26 mouse cellular contexts compared by ENCODE assay signal in genomic region chr1:62529941-62530340, GRCm38 (mm10).
"Had no signal": no experiment of that assay in that cellular context is flagged by ENCODE, and none has a peak within 500 bp of the region (broad histone marks: within the 10 kb centered on the region; RNA-seq: fewer than 3 reads in every experiment).

No protein-coding gene starts in this region.

- H3K27ac ChIP-seq: heart, embryonic 10.5 days; hindbrain, embryonic 10.5 days; hindbrain, embryonic 12.5 days; hindbrain, embryonic 14.5 days; intestine, embryonic 15.5 days; limb, embryonic 13.5 days; limb, embryonic 15.5 days; liver, embryonic 12.5 days; liver, embryonic 14.5 days had no signal

- H3K27me3 ChIP-seq: heart, embryonic 12.5 days; hindbrain, embryonic 12.5 days; intestine, embryonic 15.5 days; limb, embryonic 13.5 days; limb, embryonic 15.5 days; liver, embryonic 12.5 days had no signal

- H3K4me1 ChIP-seq: heart, embryonic 10.5 days; hindbrain, embryonic 10.5 days; hindbrain, embryonic 12.5 days; intestine, embryonic 15.5 days; limb, embryonic 15.5 days; liver, embryonic 12.5 days had no signal

- H3K4me2 ChIP-seq: heart, embryonic 12.5 days; hindbrain, embryonic 12.5 days; hindbrain, embryonic 14.5 days; intestine, embryonic 15.5 days; limb, embryonic 13.5 days; limb, embryonic 15.5 days; liver, embryonic 12.5 days had no signal

- H3K9ac ChIP-seq: heart, embryonic 12.5 days; hindbrain, embryonic 12.5 days; hindbrain, embryonic 14.5 days; intestine, embryonic 15.5 days; limb, embryonic 13.5 days; limb, embryonic 15.5 days; liver, embryonic 12.5 days; liver, embryonic 14.5 days had no signal

- H3K36me3 ChIP-seq: heart, embryonic 10.5 days; heart, embryonic 12.5 days; hindbrain, embryonic 10.5 days; hindbrain, embryonic 12.5 days; intestine, embryonic 15.5 days; limb, embryonic 13.5 days; limb, embryonic 15.5 days; liver, embryonic 12.5 days had no signal

- H3K9me3 ChIP-seq: heart, embryonic 10.5 days; heart, embryonic 12.5 days; hindbrain, embryonic 10.5 days; hindbrain, embryonic 12.5 days; intestine, embryonic 15.5 days; limb, embryonic 13.5 days; limb, embryonic 15.5 days; liver, embryonic 12.5 days had no signal

- H3K4me3 ChIP-seq: heart, embryonic 10.5 days; heart, embryonic 12.5 days; hindbrain, embryonic 10.5 days; hindbrain, embryonic 12.5 days; intestine, embryonic 15.5 days; limb, embryonic 13.5 days; limb, embryonic 15.5 days; liver, embryonic 12.5 days had no signal

- ATAC-seq: hindbrain, embryonic 16.5 days; inflammation-experienced regulatory T-cells, adult 6 months; intestine, embryonic 15.5 days; intestine, postnatal 0 days; liver, embryonic 12.5 days had no signal

- DNase-seq: gastrocnemius, postnatal 14 days; gastrocnemius, postnatal 36 days; heart, adult 11 months; heart, postnatal 10 days; heart, postnatal 4 days; kidney, adult 18-20 months; kidney, adult 8-10 months; kidney, postnatal 10 days; kidney, postnatal 25 days; kidney, postnatal 4 days; layer of hippocampus, adult 9-11 months; layer of hippocampus, postnatal 36 days; left cerebral cortex, postnatal 4 days had no signal
